Mouse (Mus musculus) liver, postnatal 0 days (tissue): ENCODE data around the gene Cadm4.

Source experiments
- CTCF ChIP-seq: sonication (generic); IDR thresholded peaks from 2 replicates; pipeline ENCODE4 v1.5.1; 2016; ENCODE audit warnings: antibody characterized with exemption, low read depth
- EP300 ChIP-seq: IDR thresholded peaks from 2 replicates; pipeline ENCODE4 v1.6.1; 2016; ENCODE audit warnings: antibody characterized with exemption, low read depth, mild to moderate bottlenecking

GRCm38 (mm10) chr7:24524978-24525377 is 43.2 kb downstream of the Cadm4 start:
- TF ChIP-seq CTCF (peak; percentile 4; the same call in 1 of the 2 replicates), EP300 (no peak)
